Comparison of ENCODE assay signal across 14 mouse cellular contexts in the genomic region with DNA sequence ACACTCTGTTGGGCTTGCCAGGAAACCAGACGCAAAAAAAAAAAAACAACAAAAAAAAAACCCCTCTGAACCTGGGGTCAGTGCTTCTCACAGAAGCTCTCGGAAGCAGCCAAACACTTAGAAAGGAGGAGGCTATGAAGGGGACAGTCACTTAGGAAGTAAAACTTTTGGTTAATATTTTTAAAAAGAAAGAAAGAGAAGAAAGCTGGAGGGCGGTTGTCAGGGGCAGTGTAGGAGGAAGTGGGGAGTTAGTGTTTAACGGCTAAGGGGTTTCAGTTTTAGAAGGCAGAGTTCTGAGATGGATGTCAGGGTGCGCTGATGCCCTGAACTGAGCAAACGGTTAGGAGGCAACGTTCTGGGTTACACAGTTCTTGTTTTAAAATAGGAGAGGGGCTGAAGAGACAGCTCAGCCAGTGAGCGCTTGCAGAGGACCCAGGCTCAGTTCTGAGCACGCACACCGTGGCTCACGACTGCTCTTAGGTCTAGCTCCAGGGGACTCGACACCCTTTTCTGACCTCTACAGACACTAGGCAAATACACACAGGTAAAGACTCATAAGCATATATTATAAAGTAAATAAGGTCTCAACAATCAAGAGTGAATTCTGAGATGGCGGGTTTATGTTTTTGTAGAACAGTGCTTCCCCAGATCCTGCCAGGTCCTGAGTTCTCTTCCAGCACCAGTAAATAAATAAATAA. TPM values are rescaled to one million over a fixed set of nuclear protein-coding genes. Genes with fewer than 3 reads are reported as not detected.
DNase-seq lines count a peak whose midpoint lies in the region; ATAC-seq and TF ChIP-seq lines count a peak whose summit lies in the region.
"Had no signal": no experiment of that assay in that cellular context is flagged by ENCODE, and none has a peak within 500 bp of the region (broad histone marks: within the 10 kb centered on the region; RNA-seq: fewer than 3 reads in every experiment).

No protein-coding gene starts in this region.

- ATAC-seq in liver, embryonic 12.5 days = no peak
- ATAC-seq: midbrain, embryonic 13.5 days had no signal

- intact Hi-C loops in heart, postnatal 36 days (cut with DNase I) = no loop called here

- peaks cover 61% of the 10 kb centered on the region for H3K36me3 ChIP-seq in liver, embryonic 12.5 days
- H3K36me3 ChIP-seq in spleen, adult 2 months (ENCODE audit: control insufficient read depth, insufficient read depth, low read length) = no peaks in the 10 kb centered on the region; the same call in 1 of the 2 replicates
- H3K36me3 ChIP-seq: neural tube, embryonic 15.5 days had no signal

- H3K9me3 ChIP-seq in liver, embryonic 12.5 days (replicated peaks) = no peaks in the 10 kb centered on the region
- H3K9me3 ChIP-seq: forebrain, embryonic 10.5 days; midbrain, embryonic 13.5 days; neural tube, embryonic 15.5 days had no signal

- peak overlapping the region; percentile 19; the same call in 1 of the 2 replicates for H3K9ac ChIP-seq in liver, embryonic 12.5 days
- H3K9ac ChIP-seq: midbrain, embryonic 13.5 days; neural tube, embryonic 15.5 days had no signal

- no peaks in the 10 kb centered on the region for H3K27me3 ChIP-seq in liver, embryonic 12.5 days (replicated peaks)
- no peaks in the 10 kb centered on the region for H3K27me3 ChIP-seq in spleen, adult 2 months (ENCODE audit: control insufficient read depth, insufficient read depth, low read length)
- H3K27me3 ChIP-seq: midbrain, embryonic 13.5 days; neural tube, embryonic 15.5 days had no signal

- TF ChIP-seq CTCF in spleen, adult 2 months (IDR thresholded peaks at IDR 0.05; ENCODE audit: extremely low read depth, insufficient read depth, insufficient read length, insufficient replicate concordance) = no peak

- 55% methylated on average over 13 of the region's 13 CpGs for WGBS in liver, embryonic 12.5 days (ENCODE audit: insufficient replicate concordance)
- WGBS in spleen, adult 2 months = 6% methylated on average over 13 of the region's 13 CpGs

- no peak overlapping the region for H3K4me3 ChIP-seq in liver, embryonic 12.5 days
- peak overlapping the region; percentile 39; the same call in 1 of the 2 replicates for H3K4me3 ChIP-seq in spleen, adult 2 months (ENCODE audit: extremely low read depth, insufficient read depth, insufficient read length)
- H3K4me3 ChIP-seq: forebrain, embryonic 10.5 days; midbrain, embryonic 13.5 days; neural tube, embryonic 15.5 days had no signal

- peak overlapping the region; percentile 32 for H3K4me2 ChIP-seq in liver, embryonic 12.5 days
- H3K4me2 ChIP-seq: midbrain, embryonic 13.5 days; neural tube, embryonic 15.5 days had no signal

- TF ChIP-seq POLR2A in spleen, adult 2 months (IDR thresholded peaks at IDR 0.05; ENCODE audit: low read depth, low read length) = no peak; the same call in 1 of the 2 replicates

- peak overlapping the region; percentile 72 for H3K27ac ChIP-seq in liver, embryonic 12.5 days
- peak overlapping the region; percentile 86 for H3K27ac ChIP-seq in spleen, adult 2 months (ENCODE audit: insufficient read depth, low read length)
- H3K27ac ChIP-seq: forebrain, embryonic 10.5 days; midbrain, embryonic 13.5 days; neural tube, embryonic 15.5 days had no signal

- peak; percentile 88 for DNase-seq in A20 (ENCODE audit: low read depth, low spot score)
- DNase-seq in CD4-positive, CD25-positive, alpha-beta regulatory T cell, adult 2 months (ENCODE audit: low read depth, low spot score) = peak; percentile 57
- peak in 1 of 2 experiments; percentile 34 for DNase-seq in spleen, adult 2 months (ENCODE audit: low read depth in 1 of 2, low spot score in 2 of 2)
- no peak for DNase-seq in cerebellum, postnatal 36 days
- no peak for DNase-seq in kidney, adult 9 months
- DNase-seq in heart, postnatal 36 days = no peak
- DNase-seq: cerebellum, adult 11 months; gastrocnemius, postnatal 25 days; kidney, postnatal 14 days; lung, adult 18-20 months had no signal

- peaks cover 94% of the 10 kb centered on the region for H3K4me1 ChIP-seq in liver, embryonic 12.5 days
- peaks cover 34% of the 10 kb centered on the region for H3K4me1 ChIP-seq in spleen, adult 2 months (ENCODE audit: control insufficient read depth, insufficient read depth, insufficient read length)

RNA-seq across cellular contexts. Expression of a gene that starts 6.2 kb away (rescaled TPM):
- 54.0 and 55.6 TPM in 2 replicates for polyA plus RNA-seq in liver, embryonic 12.5 days (2016; fragmentation: Nextera tagmentation; extraction: Ambion mirVana)
- 176 and 180 TPM in 2 replicates for polyA plus RNA-seq in spleen, adult 2 months (2012; rRNA removed)
- total RNA-seq in heart, postnatal 36 days (2021) = 1 to 10 TPM; 2.3 to 4.8 TPM

RNA-seq across cellular contexts. Expression of a gene that starts 46.0 kb away (rescaled TPM):
- 6.0 and 7.5 TPM in 2 replicates for polyA plus RNA-seq in liver, embryonic 12.5 days (2016; fragmentation: Nextera tagmentation; extraction: Ambion mirVana)
- polyA plus RNA-seq in spleen, adult 2 months (2012; rRNA removed) = 8.3 and 8.9 TPM in 2 replicates
- total RNA-seq in heart, postnatal 36 days (2021) = 10 to 100 TPM; 15.7 to 16.7 TPM

Comparison
In these comparisons a context has a peak if more than half of its experiments do, and no peak if none do; other contexts are left out.
1. DNase-seq: peak in A20 (single experiment) and CD4-positive, CD25-positive, alpha-beta regulatory T cell, adult 2 months (single experiment); none in cerebellum, postnatal 36 days (0 of 2), kidney, adult 9 months (single experiment) and heart, postnatal 36 days (0 of 2).